Mouse (Mus musculus): ENCODE results near the gene Hsd17b12. TPM values are rescaled to one million over a fixed set of nuclear protein-coding genes. Genes with fewer than 3 reads are reported as not detected.

Hsd17b12 gene
- 132 and 135 TPM in 2 replicates for polyA plus RNA-seq (2015; fragmentation: Nextera tagmentation; extraction: Ambion mirVana)

DNA sequence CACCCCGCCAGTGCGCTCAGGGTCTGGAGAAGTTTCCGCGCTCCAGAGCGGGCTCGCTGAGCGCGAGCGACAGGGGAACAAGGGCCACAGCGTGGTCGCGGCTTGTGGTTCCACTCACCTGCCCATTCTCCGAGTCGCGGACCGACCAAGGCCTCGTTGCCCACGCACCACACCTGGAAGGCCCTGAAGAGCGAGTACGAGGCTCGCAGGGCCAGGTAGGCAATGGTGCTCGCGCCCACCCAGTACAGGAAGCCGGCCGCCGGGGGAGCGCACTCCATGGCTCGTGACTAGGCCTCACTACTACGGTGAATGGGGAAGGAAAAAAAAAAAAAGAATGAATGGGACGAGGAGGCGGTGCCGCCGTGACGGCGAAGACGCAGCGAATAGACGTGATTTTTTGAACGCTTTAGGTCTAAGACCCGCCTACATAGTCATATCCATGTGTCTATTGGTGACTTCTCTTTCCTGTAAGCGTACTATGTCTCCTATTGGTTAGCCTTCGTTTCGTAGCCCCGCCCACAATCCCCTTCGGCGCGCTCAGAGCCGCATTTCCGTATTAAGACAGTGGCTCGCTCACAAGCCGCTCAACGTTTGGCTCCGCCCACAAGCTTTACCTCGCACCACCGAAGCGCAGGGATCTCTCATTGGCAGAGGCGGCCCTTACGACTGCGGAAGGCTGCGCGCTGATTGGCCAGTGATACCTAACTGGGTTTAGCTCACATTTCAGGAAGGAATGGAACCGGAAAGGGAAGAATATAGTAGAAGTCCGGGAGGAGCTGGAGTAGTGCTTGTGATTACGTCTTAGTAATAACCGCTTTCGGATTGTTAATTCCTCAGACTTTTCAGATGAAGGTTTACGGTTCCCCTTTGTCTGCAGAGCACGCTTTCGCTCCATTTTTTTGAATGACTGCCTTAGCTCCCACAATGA is at the start of gene Hsd17b12:
Hsd17b12 (minus strand) TSS at position 373 of the 928 bp plus-strand sequence.
- Histone ChIP-seq H3K4me1 (peaks cover 35% of the 10 kb centered on the region), H3K4me2 (peak within 1 kb of the TSS; percentile 65), H3K36me3 (replicated peaks) (no peaks in the 10 kb centered on the region), H3K9me3 (no peaks in the 10 kb centered on the region), H3K9ac (peak within 1 kb of the TSS; percentile 91), H3K27ac (peak within 1 kb of the TSS; percentile 91), H3K27me3 (replicated peaks) (no peaks in the 10 kb centered on the region; the same call in 1 of the 2 replicates), H3K4me3 (peak within 1 kb of the TSS; percentile 94)
- under 1% methylated on average over 69 of the region's 69 CpGs for WGBS
- peak; percentile 100 for ATAC-seq (replicated peaks)

DNA sequence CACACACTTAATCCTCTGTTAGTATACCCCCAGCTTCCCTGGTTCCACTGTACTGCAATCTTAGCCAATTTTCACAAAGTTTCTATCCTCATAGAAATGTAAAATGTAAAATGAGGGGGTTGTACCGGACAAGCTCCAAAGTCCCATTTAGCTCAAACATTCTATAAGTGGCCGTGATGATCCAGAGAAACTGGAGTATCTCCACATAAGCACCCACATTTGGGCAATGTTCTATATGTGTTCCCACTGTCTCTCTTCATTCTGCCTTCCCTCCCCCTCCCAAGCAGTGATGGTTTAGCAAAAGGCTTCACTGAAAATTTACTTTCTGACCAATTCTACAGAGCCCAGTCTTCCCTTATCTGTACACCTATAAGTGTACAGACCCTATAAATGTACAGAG is 27.1 kb upstream of the Hsd17b12 start:
- Histone ChIP-seq H3K4me2 (no peak overlapping the region), H3K4me3 (no peak overlapping the region), H3K27me3 (replicated peaks) (no peaks in the 10 kb centered on the region), H3K4me1 (no peaks in the 10 kb centered on the region), H3K36me3 (replicated peaks) (no peaks in the 10 kb centered on the region), H3K27ac (no peak overlapping the region), H3K9ac (no peak overlapping the region), H3K9me3 (no peaks in the 10 kb centered on the region)
- ATAC-seq (replicated peaks), result no peak
- WGBS, result 79% methylated on average over 2 of the region's 2 CpGs

- H3K9me3 ChIP-seq, result no peaks in the 10 kb centered on the region
- H3K4me2 ChIP-seq, result no peak overlapping the region
- H3K36me3 ChIP-seq (replicated peaks), result no peaks in the 10 kb centered on the region
- ATAC-seq (replicated peaks), result no peak
- no peak overlapping the region for H3K4me3 ChIP-seq
- no peak overlapping the region for H3K27ac ChIP-seq
- 6% methylated on average over 6 of the region's 6 CpGs for WGBS
- no peaks in the 10 kb centered on the region for H3K4me1 ChIP-seq
- no peaks in the 10 kb centered on the region for H3K27me3 ChIP-seq (replicated peaks)
- H3K9ac ChIP-seq, result no peak overlapping the region
Measured at GRCm38 (mm10) chr2:94184142-94184541, 26.4 kb upstream of the Hsd17b12 start.

DNA sequence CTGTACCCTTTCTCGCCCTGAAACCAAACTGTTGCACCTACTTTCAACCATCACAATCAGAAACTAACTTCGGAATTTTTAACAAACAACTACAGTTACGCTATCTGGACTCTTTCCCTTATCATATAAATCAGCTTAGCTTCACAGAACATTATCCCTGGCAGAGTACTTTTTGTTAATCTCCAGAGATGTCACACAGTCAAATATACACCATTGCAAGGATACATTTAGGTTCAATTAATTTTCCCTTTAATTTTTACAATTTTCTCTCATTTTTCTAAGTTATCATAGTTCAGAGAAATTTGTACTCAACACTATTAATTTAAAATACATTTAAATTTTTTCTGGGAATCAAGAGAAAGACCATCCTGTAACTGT is 21.3 kb upstream of the Hsd17b12 start:
- H3K27ac ChIP-seq, result no peak overlapping the region
- no peak overlapping the region for H3K9ac ChIP-seq
- WGBS, result 1% methylated on average over 3 of the region's 3 CpGs
- H3K36me3 ChIP-seq (replicated peaks), result no peaks in the 10 kb centered on the region
- no peaks in the 10 kb centered on the region for H3K9me3 ChIP-seq
- H3K4me2 ChIP-seq, result peak overlapping the region; percentile 83
- peak overlapping the region; percentile 91 for H3K4me3 ChIP-seq
- no peaks in the 10 kb centered on the region for H3K27me3 ChIP-seq (replicated peaks)
- H3K4me1 ChIP-seq, result peaks cover 14% of the 10 kb centered on the region
- ATAC-seq (replicated peaks), result peak; percentile 65

- peaks cover 14% of the 10 kb centered on the region for H3K4me1 ChIP-seq
- no peaks in the 10 kb centered on the region for H3K36me3 ChIP-seq (replicated peaks)
- no peaks in the 10 kb centered on the region for H3K27me3 ChIP-seq (replicated peaks)
- whole genome bisulfite sequencing, result 1% methylated on average over 22 of the region's 22 CpGs
- no peak overlapping the region for H3K27ac ChIP-seq
- H3K4me3 ChIP-seq, result peak overlapping the region; percentile 91
- H3K9ac ChIP-seq, result peak overlapping the region; percentile 85
- ATAC-seq (replicated peaks), result peak; percentile 99
- no peaks in the 10 kb centered on the region for H3K9me3 ChIP-seq
- peak overlapping the region; percentile 83 for H3K4me2 ChIP-seq
Measured at GRCm38 (mm10) chr2:94178321-94179029, 20.7 kb upstream of the Hsd17b12 start.

- Histone ChIP-seq H3K4me2 (peak overlapping the region; percentile 83; the same call in 1 of the 2 replicates), H3K4me3 (peak overlapping the region; percentile 91; the same call in 1 of the 2 replicates), H3K4me1 (peaks cover 14% of the 10 kb centered on the region), H3K27me3 (replicated peaks) (no peaks in the 10 kb centered on the region), H3K36me3 (replicated peaks) (no peaks in the 10 kb centered on the region), H3K9me3 (no peaks in the 10 kb centered on the region), H3K27ac (no peak overlapping the region), H3K9ac (no peak overlapping the region)
- WGBS, result 83% methylated on average over 6 of the region's 6 CpGs
- no peak for ATAC-seq (replicated peaks)
Measured at GRCm38 (mm10) chr2:94177294-94177693, 19.5 kb upstream of the Hsd17b12 start.

DNA sequence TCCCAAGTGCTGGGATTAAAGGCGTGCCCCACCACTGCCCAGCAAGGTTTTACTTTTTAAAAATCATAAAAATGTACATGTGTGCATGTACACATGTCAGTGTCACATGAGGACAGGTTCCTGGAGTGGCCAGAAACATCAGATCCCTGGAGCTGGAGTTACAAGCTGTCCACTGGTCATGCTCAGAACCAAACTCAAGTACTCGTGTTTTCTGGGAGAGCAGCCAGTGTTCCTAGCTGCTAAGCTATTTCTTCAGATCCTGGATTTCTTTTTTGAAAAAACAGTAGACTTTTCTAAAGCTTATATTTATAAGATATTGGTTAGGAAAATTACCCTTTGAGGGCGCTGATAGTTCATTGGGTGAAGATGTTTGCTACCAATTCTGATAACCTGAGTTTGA is 18.6 kb upstream of the Hsd17b12 start:
- 90% methylated on average over 3 of the region's 3 CpGs for WGBS
- no peak for ATAC-seq (replicated peaks)
- H3K9ac ChIP-seq, result no peak overlapping the region

GRCm38 (mm10) chr2:94173549-94173948 is 15.8 kb upstream of the Hsd17b12 start:
- Histone ChIP-seq H3K4me2 (no peak overlapping the region), H3K9me3 (no peaks in the 10 kb centered on the region), H3K4me1 (peaks cover 14% of the 10 kb centered on the region), H3K9ac (no peak overlapping the region), H3K4me3 (no peak overlapping the region), H3K36me3 (replicated peaks) (no peaks in the 10 kb centered on the region), H3K27me3 (replicated peaks) (no peaks in the 10 kb centered on the region), H3K27ac (no peak overlapping the region)
- WGBS, result 92% methylated on average over 13 of the region's 13 CpGs
- ATAC-seq (replicated peaks), result no peak

More for the DNA sequence above, 18.6 kb upstream of the Hsd17b12 start:
- H3K27ac ChIP-seq, result no peak overlapping the region
- H3K27me3 ChIP-seq (replicated peaks), result no peaks in the 10 kb centered on the region
- H3K9me3 ChIP-seq, result no peaks in the 10 kb centered on the region
- peaks cover 14% of the 10 kb centered on the region for H3K4me1 ChIP-seq
- H3K4me3 ChIP-seq, result no peak overlapping the region
- H3K36me3 ChIP-seq (replicated peaks), result no peaks in the 10 kb centered on the region
- no peak overlapping the region for H3K4me2 ChIP-seq

DNA sequence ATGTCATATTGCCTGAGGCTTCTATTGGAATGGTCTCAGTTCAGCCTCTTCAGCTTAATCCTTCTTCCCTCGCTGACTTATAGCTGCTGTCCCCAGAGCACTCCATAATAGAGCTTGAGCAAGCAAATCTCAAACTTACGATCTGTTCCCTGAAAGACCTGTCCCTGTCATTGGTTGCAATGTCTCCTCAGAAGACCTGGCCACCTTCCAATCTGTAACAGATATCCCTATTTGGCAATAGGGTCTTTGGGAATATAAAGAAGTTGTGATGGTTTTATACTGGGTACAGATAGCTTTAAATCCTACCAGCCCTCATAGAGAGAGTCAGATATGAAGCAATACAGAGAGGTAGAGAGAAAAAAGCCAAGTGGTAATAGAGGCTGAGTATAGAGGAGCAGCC is 5.4 kb upstream of the Hsd17b12 start:
- H3K4me1 ChIP-seq, result peaks cover 5% of the 10 kb centered on the region
- WGBS, result 57% methylated on average over 2 of the region's 2 CpGs
- no peak overlapping the region for H3K4me2 ChIP-seq

DNA sequence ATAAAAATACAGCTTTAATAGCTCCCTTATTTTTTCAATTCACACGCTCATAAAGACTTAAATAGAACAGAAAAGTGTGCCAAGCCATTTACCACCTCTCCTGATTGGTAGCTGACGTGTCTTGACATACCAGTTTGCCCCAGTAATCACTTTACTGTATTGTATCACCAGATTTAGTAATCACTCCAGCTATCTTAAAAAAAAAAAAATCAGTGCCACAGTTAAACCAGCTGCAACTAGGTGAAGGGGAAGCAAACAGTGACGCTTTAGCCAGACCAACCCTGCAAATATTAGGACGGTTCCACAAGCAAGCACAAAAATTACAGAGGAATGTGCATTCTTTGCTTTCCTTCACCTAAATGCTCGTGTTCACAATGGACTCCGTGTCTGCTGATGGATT is 4.4 kb upstream of the Hsd17b12 start:
- Histone ChIP-seq H3K9ac (no peak overlapping the region), H3K36me3 (replicated peaks) (no peaks in the 10 kb centered on the region)
- WGBS, result 65% methylated on average over 6 of the region's 6 CpGs

More for the DNA sequence above, 5.4 kb upstream of the Hsd17b12 start:
- Histone ChIP-seq H3K9me3 (no peaks in the 10 kb centered on the region), H3K4me3 (no peak overlapping the region), H3K9ac (no peak overlapping the region), H3K36me3 (replicated peaks) (no peaks in the 10 kb centered on the region), H3K27ac (no peak overlapping the region), H3K27me3 (replicated peaks) (no peaks in the 10 kb centered on the region; the same call in 1 of the 2 replicates)
- no peak for ATAC-seq (replicated peaks)

GRCm38 (mm10) chr2:94158520-94158884 is 738 bp upstream of the Hsd17b12 start:
- no peaks in the 10 kb centered on the region for H3K36me3 ChIP-seq (replicated peaks)
- H3K9me3 ChIP-seq, result no peaks in the 10 kb centered on the region
- no peaks in the 10 kb centered on the region; the same call in 1 of the 2 replicates for H3K27me3 ChIP-seq (replicated peaks)
- peak overlapping the region; percentile 51 for H3K4me3 ChIP-seq
- peak overlapping the region; percentile 65 for H3K4me2 ChIP-seq
- peak; percentile 0; the same call in 1 of the 2 replicates for ATAC-seq (replicated peaks)
- peak overlapping the region; percentile 79 for H3K27ac ChIP-seq
- 19% methylated on average over 4 of the region's 4 CpGs for WGBS
- H3K4me1 ChIP-seq, result peaks cover 34% of the 10 kb centered on the region
- H3K9ac ChIP-seq, result peak overlapping the region; percentile 34; the same call in 1 of the 2 replicates

More for the DNA sequence above, 4.4 kb upstream of the Hsd17b12 start:
- ATAC-seq (replicated peaks), result no peak
- H3K4me1 ChIP-seq, result peaks cover 5% of the 10 kb centered on the region
- H3K27me3 ChIP-seq (replicated peaks), result no peaks in the 10 kb centered on the region; the same call in 1 of the 2 replicates
- no peaks in the 10 kb centered on the region for H3K9me3 ChIP-seq
- H3K27ac ChIP-seq, result no peak overlapping the region
- no peak overlapping the region for H3K4me2 ChIP-seq
- H3K4me3 ChIP-seq, result no peak overlapping the region

DNA sequence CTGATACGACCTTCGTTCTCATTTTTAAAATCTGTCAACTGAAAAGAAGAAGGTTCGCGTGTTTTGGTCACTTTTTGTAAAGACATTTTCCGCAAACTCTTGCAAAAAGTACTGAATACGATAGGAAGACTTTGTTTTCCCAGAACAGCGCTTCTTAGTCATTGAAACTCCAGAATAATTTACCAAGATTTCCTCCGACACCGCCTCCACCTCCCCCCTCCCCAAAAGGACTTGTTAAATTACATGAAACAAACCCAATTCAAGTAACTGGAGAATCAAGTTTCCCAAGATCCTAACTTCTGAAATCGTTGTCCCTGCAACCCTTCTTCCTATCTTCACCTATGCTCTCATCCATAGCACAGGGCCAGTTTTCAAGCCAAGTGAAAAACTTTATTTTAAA is 713 bp downstream of the Hsd17b12 start:
- WGBS, result 2% methylated on average over 10 of the region's 10 CpGs
- ATAC-seq (replicated peaks), result no peak

More for the DNA sequence above, 713 bp downstream of the Hsd17b12 start:
- Histone ChIP-seq H3K9me3 (no peaks in the 10 kb centered on the region), H3K27me3 (replicated peaks) (no peaks in the 10 kb centered on the region; the same call in 1 of the 2 replicates), H3K9ac (peak overlapping the region; percentile 91), H3K36me3 (replicated peaks) (no peaks in the 10 kb centered on the region), H3K4me3 (peak overlapping the region; percentile 94), H3K27ac (peak overlapping the region; percentile 91), H3K4me1 (peaks cover 37% of the 10 kb centered on the region), H3K4me2 (peak overlapping the region; percentile 62)
